Mouse (Mus musculus) embryonic fibroblast, embryonic 13.5 days (primary cell): ENCODE results near the gene Gm26620.

Source experiments
- CTCF ChIP-seq: IDR thresholded peaks from 2 replicates; pipeline ENCODE4 v1.5.1; 2011; ENCODE audit warnings: mild to moderate bottlenecking, control low read depth, low read length, moderate library complexity, borderline replicate concordance; ENCODE audit not compliant: insufficient read depth
- POLR2A ChIP-seq: IDR thresholded peaks from 2 replicates; pipeline ENCODE4 v1.6.1; 2011; ENCODE audit warnings: low read depth, mild to moderate bottlenecking, control low read depth, low read length, moderate library complexity

GRCm38 (mm10) chr1:170886044-170886458, 1.2 kb downstream of the Gm26620 start:
- TF ChIP-seq CTCF (no peak), POLR2A (no peak)
